ENCODE assay signal across 8 mouse cellular contexts in genomic region chr19:5725029-5725707, GRCm38 (mm10). TPM values are rescaled to one million over a fixed set of nuclear protein-coding genes. Genes with fewer than 3 reads are reported as not detected.
DNase-seq lines count a peak whose midpoint lies in the region; TF ChIP-seq lines count a peak whose summit lies in the region.

No protein-coding gene starts in this region.

- no peak for TF ChIP-seq CTCF in bone marrow, adult 2 months (IDR thresholded peaks at IDR 0.05; ENCODE audit: control insufficient read depth, insufficient read depth, low read length)
- TF ChIP-seq CTCF in heart, adult 2 months (IDR thresholded peaks at IDR 0.05): no peak
- no peak for TF ChIP-seq CTCF in kidney, adult 2 months (conservative IDR thresholded peaks at IDR 0.05; ENCODE audit: insufficient read depth, insufficient read length, low read depth, low read length)

- intact Hi-C loops in heart, adult 2 months (cut with DNase I): loop anchor here (5.0 kb wide), 4 partner anchors 78 to 402 kb away; partner anchors contain the start of genes Kat5 and Snx15

- H3K4me1 ChIP-seq in bone marrow, adult 2 months (ENCODE audit: control insufficient read depth, insufficient read depth, low read length): peaks cover 10% of the 10 kb centered on the region
- H3K4me1 ChIP-seq in heart, adult 2 months (ENCODE audit: control insufficient read depth, insufficient read depth, low read length): peaks cover 24% of the 10 kb centered on the region
- peaks cover 16% of the 10 kb centered on the region; the same call in 1 of the 2 replicates for H3K4me1 ChIP-seq in kidney, adult 2 months (ENCODE audit: control insufficient read depth, insufficient read depth, low read length)

- peak overlapping the region; percentile 88 for H3K4me3 ChIP-seq in bone marrow, adult 2 months (replicated peaks; ENCODE audit: control insufficient read depth, low read depth, low read length)
- peak overlapping the region; percentile 73 for H3K4me3 ChIP-seq in heart, adult 2 months
- peak overlapping the region; percentile 70 for H3K4me3 ChIP-seq in kidney, adult 2 months (ENCODE audit: insufficient read depth, low read depth, low read length)
- H3K4me3 ChIP-seq in macrophage (ENCODE audit: inconsistent target): peak overlapping the region; percentile 96

- peak; percentile 78 for DNase-seq in 3T3-L1 (ENCODE audit: low read depth, low spot score)
- DNase-seq in heart, adult 2 months: peak; percentile 85 to 88
- peak; percentile 40 for DNase-seq in kidney, adult 2 months
- DNase-seq in frontal cortex, postnatal 10 days (ENCODE audit: low spot score in 2 of 2): no peak
- DNase-seq in frontal cortex, postnatal 14 days (ENCODE audit: low spot score in 2 of 2): no peak
- no peak for DNase-seq in layer of hippocampus, postnatal 10 days (ENCODE audit: low spot score in 2 of 2)

- no peaks in the 10 kb centered on the region; the same call in 1 of the 2 replicates for H3K79me2 ChIP-seq in heart, adult 2 months (replicated peaks; ENCODE audit: control insufficient read depth, insufficient read depth, low read length)
- H3K79me2 ChIP-seq in macrophage (ENCODE audit: inconsistent target): peaks cover 82% of the 10 kb centered on the region

- 5% methylated on average over 12 of the region's 12 CpGs for WGBS in bone marrow, adult 2 months
- 7% methylated on average over 12 of the region's 12 CpGs for WGBS in heart, adult 2 months
- 53% methylated on average over 12 of the region's 12 CpGs for WGBS in kidney, adult 2 months
- 3% methylated on average over 12 of the region's 12 CpGs for WGBS in macrophage (ENCODE audit: missing documents)

- peak overlapping the region; percentile 97 for H3K27ac ChIP-seq in bone marrow, adult 2 months (ENCODE audit: control insufficient read depth, insufficient read depth, low read depth, low read length, poor library complexity)
- peak overlapping the region; percentile 95 for H3K27ac ChIP-seq in heart, adult 2 months
- peak overlapping the region; percentile 88 for H3K27ac ChIP-seq in kidney, adult 2 months (ENCODE audit: insufficient read depth, low read depth, low read length)
- H3K27ac ChIP-seq in macrophage: peak overlapping the region; percentile 100

- 0 out of 2 replicates have a peak, but pooled peaks have one; percentile 19 for TF ChIP-seq POLR2A in bone marrow, adult 2 months (IDR thresholded peaks at IDR 0.05; ENCODE audit: borderline replicate concordance, control insufficient read depth, low read depth, low read length)
- peak; percentile 51 for TF ChIP-seq POLR2A in heart, adult 2 months (IDR thresholded peaks at IDR 0.05; ENCODE audit: insufficient read depth, low read depth, low read length)
- TF ChIP-seq POLR2A in kidney, adult 2 months (IDR thresholded peaks at IDR 0.05; ENCODE audit: low read depth, low read length): no peak

- H3K9ac ChIP-seq in heart, adult 2 months (ENCODE audit: low read depth, low read length): peak overlapping the region; percentile 79

- H3K36me3 ChIP-seq in heart, adult 2 months (ENCODE audit: control insufficient read depth, insufficient read depth, low read length): no peaks in the 10 kb centered on the region
- H3K36me3 ChIP-seq in kidney, adult 2 months (ENCODE audit: control insufficient read depth, insufficient read depth, low read length): no peaks in the 10 kb centered on the region
- H3K36me3 ChIP-seq in macrophage (ENCODE audit: inconsistent target): peaks cover 25% of the 10 kb centered on the region

- TF ChIP-seq EP300 in heart, adult 2 months (IDR thresholded peaks at IDR 0.05; ENCODE audit: insufficient read depth, low read depth, low read length): 0 out of 2 replicates have a peak, but pooled peaks have one; percentile 30

- no peaks in the 10 kb centered on the region for H3K27me3 ChIP-seq in heart, adult 2 months (ENCODE audit: control insufficient read depth, insufficient read depth, low read length)
- no peaks in the 10 kb centered on the region for H3K27me3 ChIP-seq in kidney, adult 2 months (replicated peaks; ENCODE audit: control insufficient read depth, insufficient read depth, low read length)

RNA-seq across cellular contexts. Expression of gene Ehbp1l1, which starts 0.9 kb away (rescaled TPM):
- 130 and 224 TPM in 2 replicates for polyA plus RNA-seq in bone marrow, adult 2 months (2011; ENCODE audit: insufficient read depth, insufficient read length, low replicate concordance, missing spikeins)
- total RNA-seq in heart, adult 2 months (2021): 100 to 1,000 TPM; 128 to 137 TPM
- 100 and 121 TPM in 2 replicates for polyA plus RNA-seq in heart, adult 2 months (2012; rRNA removed)
- polyA plus RNA-seq in kidney, adult 2 months (2012; rRNA removed): 19.3 and 20.1 TPM in 2 replicates
- 100 to 1,000 TPM; 139 to 748 (median 457) TPM for total RNA-seq in macrophage (2018; cell fraction: chromatin; rRNA removed)
- 100 to 1,000 TPM in 18 of 26 experiments, 10 to 100 TPM in 8; 47.4 to 186 (median 110) TPM for total RNA-seq in macrophage (2018; cell fraction: cytosol; rRNA removed)
- 100 to 1,000 TPM in 25 of 26 experiments, 10 to 100 TPM in 1; 82.3 to 368 (median 235) TPM for total RNA-seq in macrophage (2018; cell fraction: nucleus; rRNA removed)
- 80.1 to 102 TPM (median 94.5 TPM) in 3 replicates for polyA plus RNA-seq in macrophage (2018)
- 10 to 100 TPM; 33.4 to 41.1 TPM for total RNA-seq in layer of hippocampus, postnatal 10 days (2021)

RNA-seq across cellular contexts. Expression of gene Fam89b, which starts 4.3 kb away (rescaled TPM):
- polyA plus RNA-seq in bone marrow, adult 2 months (2011; ENCODE audit: insufficient read depth, insufficient read length, low replicate concordance, missing spikeins): 33.5 and 37.8 TPM in 2 replicates
- 10 to 100 TPM; 24.2 to 26.3 TPM for total RNA-seq in heart, adult 2 months (2021)
- polyA plus RNA-seq in heart, adult 2 months (2012; rRNA removed): 75.7 and 80.7 TPM in 2 replicates
- 93.8 and 122 TPM in 2 replicates for polyA plus RNA-seq in kidney, adult 2 months (2012; rRNA removed)
- 10 to 100 TPM in 4 of 26 experiments, 1 to 10 TPM in 20, under 1 TPM in 1, not detected in 1; 0.92 to 16.9 (median 4.4) TPM for total RNA-seq in macrophage (2018; cell fraction: chromatin; rRNA removed)
- 100 to 1,000 TPM in 17 of 26 experiments, 10 to 100 TPM in 9; 69.7 to 126 (median 104) TPM for total RNA-seq in macrophage (2018; cell fraction: cytosol; rRNA removed)
- total RNA-seq in macrophage (2018; cell fraction: nucleus; rRNA removed): 10 to 100 TPM in 22 of 26 experiments, 1 to 10 TPM in 4; 8.4 to 47.1 (median 21.7) TPM
- polyA plus RNA-seq in macrophage (2018): 73.7 to 132 TPM (median 76.9 TPM) in 3 replicates
- total RNA-seq in layer of hippocampus, postnatal 10 days (2021): 10 to 100 TPM; 44.4 to 46.5 TPM

RNA-seq across cellular contexts. Expression of gene Ltbp3, which starts 15.5 kb away (rescaled TPM):
- 10.5 and 13.4 TPM in 2 replicates for polyA plus RNA-seq in bone marrow, adult 2 months (2011; ENCODE audit: insufficient read depth, insufficient read length, low replicate concordance, missing spikeins)
- 10 to 100 TPM; 30.7 to 34.2 TPM for total RNA-seq in heart, adult 2 months (2021)
- polyA plus RNA-seq in heart, adult 2 months (2012; rRNA removed): 61.3 and 61.5 TPM in 2 replicates
- polyA plus RNA-seq in kidney, adult 2 months (2012; rRNA removed): 52.8 and 61.8 TPM in 2 replicates
- total RNA-seq in macrophage (2018; cell fraction: chromatin; rRNA removed): 100 to 1,000 TPM in 3 of 26 experiments, 10 to 100 TPM in 23; 14.2 to 124 (median 35.6) TPM
- 10 to 100 TPM in 16 of 26 experiments, 1 to 10 TPM in 10; 4.2 to 31.7 (median 13.4) TPM for total RNA-seq in macrophage (2018; cell fraction: cytosol; rRNA removed)
- total RNA-seq in macrophage (2018; cell fraction: nucleus; rRNA removed): 10 to 100 TPM; 13.1 to 79.6 (median 21.8) TPM
- polyA plus RNA-seq in macrophage (2018): 14.8 to 16.9 TPM (median 15.5 TPM) in 3 replicates
- 10 to 100 TPM; 33.4 to 35.4 TPM for total RNA-seq in layer of hippocampus, postnatal 10 days (2021)

RNA-seq across cellular contexts. Expression of gene Kcnk7, which starts 21.0 kb away (rescaled TPM):
- not detected in 2 replicates for polyA plus RNA-seq in bone marrow, adult 2 months (2011; ENCODE audit: insufficient read depth, insufficient read length, low replicate concordance, missing spikeins)
- not detected for total RNA-seq in heart, adult 2 months (2021)
- polyA plus RNA-seq in heart, adult 2 months (2012; rRNA removed): not detected in 2 replicates
- 0.08 and 0.13 TPM in 2 replicates for polyA plus RNA-seq in kidney, adult 2 months (2012; rRNA removed)
- 1 to 10 TPM in 1 of 26 experiments, under 1 TPM in 1, not detected in 24; 0.90 to 1.3 TPM for total RNA-seq in macrophage (2018; cell fraction: chromatin; rRNA removed)
- total RNA-seq in macrophage (2018; cell fraction: cytosol; rRNA removed): not detected
- under 1 TPM in 1 of 26 experiments, not detected in 25; 0.72 TPM for total RNA-seq in macrophage (2018; cell fraction: nucleus; rRNA removed)
- polyA plus RNA-seq in macrophage (2018): not detected in 3 replicates
- not detected for total RNA-seq in layer of hippocampus, postnatal 10 days (2021)

RNA-seq across cellular contexts. Expression of gene Pcnx3, which starts 36.5 kb away (rescaled TPM):
- polyA plus RNA-seq in bone marrow, adult 2 months (2011; ENCODE audit: insufficient read depth, insufficient read length, low replicate concordance, missing spikeins): 43.5 and 99.7 TPM in 2 replicates
- 10 to 100 TPM; 17.5 to 18.6 TPM for total RNA-seq in heart, adult 2 months (2021)
- polyA plus RNA-seq in heart, adult 2 months (2012; rRNA removed): 33.6 and 40.1 TPM in 2 replicates
- 88.8 and 108 TPM in 2 replicates for polyA plus RNA-seq in kidney, adult 2 months (2012; rRNA removed)
- total RNA-seq in macrophage (2018; cell fraction: chromatin; rRNA removed): 100 to 1,000 TPM in 24 of 26 experiments, 10 to 100 TPM in 2; 81.6 to 355 (median 198) TPM
- total RNA-seq in macrophage (2018; cell fraction: cytosol; rRNA removed): 10 to 100 TPM; 21.4 to 53.6 (median 36.9) TPM
- 100 to 1,000 TPM in 18 of 26 experiments, 10 to 100 TPM in 8; 73.9 to 157 (median 117) TPM for total RNA-seq in macrophage (2018; cell fraction: nucleus; rRNA removed)
- polyA plus RNA-seq in macrophage (2018): 16.4 to 37.7 TPM (median 26.8 TPM) in 3 replicates
- 10 to 100 TPM; 69.7 to 82.6 TPM for total RNA-seq in layer of hippocampus, postnatal 10 days (2021)

Comparison
In these comparisons a context has a peak if more than half of its experiments do, and no peak if none do; other contexts are left out.
1. DNase-seq: peak in 3T3-L1 (single experiment), heart, adult 2 months (2 of 2) and kidney, adult 2 months (single experiment); none in frontal cortex, postnatal 10 days (0 of 2), frontal cortex, postnatal 14 days (0 of 2) and layer of hippocampus, postnatal 10 days (0 of 2).
2. Peak in every context shown above with its lines, with median percentiles within 50 percentile points of each other: H3K27ac ChIP-seq and H3K4me3 ChIP-seq.